Mouse (Mus musculus) cerebellum, adult 11 months (tissue): ENCODE measurements around the gene 4930535I16Rik.
A peak's percentile ranks its signal among the peaks of the same experiment; 100 is the strongest.

ENCODE experiments used
- DNase-seq: peaks from one replicate; pipeline ENCODE4 v3.0.0; 2022

4930535I16Rik gene

GRCm38 (mm10) chr4:123904333-123905125, 13.3 kb downstream of the 4930535I16Rik start, which contains the start of gene Mycbp:
Gene Mycbp, plus strand, starts transcription at chr4:123904832.
- peak; percentile 99 for DNase-seq

DNA sequence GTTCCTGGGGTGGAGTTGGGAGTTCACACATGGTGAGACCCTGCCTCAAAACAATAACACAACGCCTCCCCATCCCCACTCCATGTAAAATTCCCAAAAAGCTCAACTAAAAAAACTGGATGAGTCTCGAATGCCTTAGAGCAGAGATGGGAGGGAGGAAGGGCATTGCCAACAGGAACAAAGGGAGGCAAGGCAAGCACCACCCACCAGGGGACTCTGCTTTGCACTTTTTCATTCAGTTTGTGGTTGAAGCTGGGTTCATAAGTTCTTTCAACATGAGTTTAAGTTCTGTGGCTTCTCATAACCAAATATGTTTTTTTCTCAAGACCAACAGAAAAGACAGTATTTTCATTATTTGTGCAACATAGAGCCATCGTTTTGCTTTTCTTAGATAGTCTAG, 14.4 kb downstream of the 4930535I16Rik start:
- DNase-seq: no peak

DNA sequence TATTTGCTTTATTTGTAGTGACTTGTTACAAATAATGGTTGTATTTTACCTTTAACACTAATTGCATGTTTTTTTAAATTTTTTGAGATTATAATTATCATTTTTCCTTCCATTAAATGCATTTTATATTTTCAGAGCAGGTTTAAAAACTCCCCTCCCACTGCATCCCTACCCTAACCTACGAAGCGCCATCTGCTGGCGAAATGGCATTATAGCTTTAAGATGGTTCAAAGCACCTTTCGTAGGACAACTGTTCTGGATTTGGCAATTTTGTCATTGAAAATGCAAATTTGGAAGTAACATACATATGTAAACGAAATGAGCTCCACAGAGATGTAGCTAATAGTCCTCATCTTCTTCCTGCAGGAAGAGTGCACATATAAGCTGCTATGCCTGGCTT, 19.1 kb downstream of the 4930535I16Rik start:
- DNase-seq: peak; percentile 36

- DNase-seq: no peak
Measured at GRCm38 (mm10) chr4:123894295-123894694, 23.5 kb downstream of the 4930535I16Rik start.

GRCm38 (mm10) chr4:123893726-123894125, 24.1 kb downstream of the 4930535I16Rik start:
- DNase-seq: no peak
